Mouse (Mus musculus) CH12.LX (cell line): ENCODE data around the gene Cd247. TPM values are rescaled to one million over a fixed set of nuclear protein-coding genes. Genes with fewer than 3 reads are reported as not detected.
"Not testable (repeated sequence)": the region's sequence is repeated elsewhere in the genome, so short reads cannot be mapped to it uniquely, and the experiment has no call there.

Experiments
- DNase-seq: peaks from one replicate; pipeline ENCODE4 v3.0.0-alpha.2; 2013; ENCODE audit errors: extremely low read depth
- H3K27ac ChIP-seq: 2 replicates; pipeline ENCODE4 v1.5.1; 2012; ENCODE audit warnings: low read depth, mild to moderate bottlenecking, control low read depth, moderate library complexity; ENCODE audit not compliant: insufficient read depth
- H3K27me3 ChIP-seq: replicated peaks from 2 replicates; pipeline ENCODE3; 2012; ENCODE audit warnings: inconsistent platforms
- H3K36me3 ChIP-seq, 2 experiments: replicated peaks in 1 of 2; 2 replicates each; pipeline versions ENCODE3 to v1.6.1; 2012; ENCODE audit warnings: inconsistent platforms in 1 of 2, low read length in 1 of 2, mild to moderate bottlenecking in 1 of 2, mixed read lengths in 1 of 2, moderate library complexity in 1 of 2; ENCODE audit not compliant: control insufficient read depth in 1 of 2, insufficient read depth in 1 of 2
- H3K4me1 ChIP-seq, 2 experiments: 2 replicates each; pipeline ENCODE4 v1.6.1; 2012; ENCODE audit warnings: inconsistent platforms in 1 of 2, moderate library complexity in 1 of 2; ENCODE audit not compliant: insufficient read depth in 2 of 2, control insufficient read depth in 1 of 2
- H3K4me2 ChIP-seq: 2 replicates; pipeline ENCODE4 v1.6.1; 2012; ENCODE audit warnings: low read depth, mild to moderate bottlenecking, control low read depth; ENCODE audit not compliant: poor library complexity, insufficient read depth, severe bottlenecking
- H3K4me3 ChIP-seq, 3 experiments: fragments of 150-350 bp in 1 of 3; sonication (generic) in 1 of 3; replicated peaks in 1 of 3; 2 replicates each; pipeline versions ENCODE3 to v1.5.1; 2011 to 2012; ENCODE audit warnings: low read depth in 2 of 3, low read length in 2 of 3, mild to moderate bottlenecking in 2 of 3, moderate library complexity in 2 of 3, control low read depth in 1 of 3, improper control_type of control experiment in 1 of 3, inconsistent platforms in 1 of 3, mixed read lengths in 1 of 3; ENCODE audit not compliant: poor library complexity in 1 of 3
- H3K79me2 ChIP-seq: replicated peaks from 2 replicates; pipeline ENCODE4 v1.6.1; 2012; ENCODE audit warnings: mild to moderate bottlenecking, moderate library complexity; ENCODE audit not compliant: control insufficient read depth, poor library complexity, insufficient read depth, severe bottlenecking; ENCODE audit errors: extremely low read depth
- H3K9ac ChIP-seq: 2 replicates; pipeline ENCODE4 v1.6.1; 2012; ENCODE audit warnings: low read depth, mild to moderate bottlenecking, control low read depth, moderate library complexity; ENCODE audit not compliant: insufficient read depth
- H3K9me3 ChIP-seq: replicated peaks from 2 replicates; pipeline ENCODE3; 2012; ENCODE audit warnings: low read length, inconsistent platforms, mixed read lengths
- CHD2 ChIP-seq: IDR thresholded peaks from 2 replicates; pipeline ENCODE4 v1.6.1; 2011; ENCODE audit warnings: low read length, improper control_type of control experiment
- CTCF ChIP-seq, 2 experiments: IDR thresholded peaks in 1 of 2; conservative IDR thresholded peaks in 1 of 2; 2 replicates each; pipeline ENCODE4 v1.5.1; 2011 to 2012; ENCODE audit warnings: low read depth in 2 of 2, low read length in 2 of 2, improper control_type of control experiment in 1 of 2, inconsistent platforms in 1 of 2, mild to moderate bottlenecking in 1 of 2, moderate library complexity in 1 of 2
- E2F4 ChIP-seq: IDR thresholded peaks from 2 replicates; pipeline ENCODE4 v1.6.1; 2011; ENCODE audit warnings: low read depth, low read length, improper control_type of control experiment; ENCODE audit not compliant: insufficient replicate concordance
- HCFC1 ChIP-seq: IDR thresholded peaks from 2 replicates; pipeline ENCODE4 v1.6.1; 2012; ENCODE audit warnings: low read depth, mild to moderate bottlenecking, inconsistent platforms, low read length, improper control_type of control experiment
- JUN ChIP-seq: IDR thresholded peaks from 2 replicates; pipeline ENCODE4 v1.6.1; 2011; ENCODE audit warnings: low read depth, mild to moderate bottlenecking, low read length, improper control_type of control experiment, moderate library complexity; ENCODE audit not compliant: insufficient read depth
- MAX ChIP-seq: IDR thresholded peaks from 2 replicates; pipeline ENCODE4 v1.6.1; 2011; ENCODE audit warnings: low read length, improper control_type of control experiment
- MAZ ChIP-seq: IDR thresholded peaks from 2 replicates; pipeline ENCODE4 v1.6.1; 2012; ENCODE audit warnings: low read depth, mild to moderate bottlenecking, inconsistent platforms, low read length, improper control_type of control experiment, moderate library complexity
- MYC ChIP-seq: IDR thresholded peaks from 2 replicates; pipeline ENCODE4 v1.6.1; 2011; ENCODE audit warnings: low read depth, mild to moderate bottlenecking, improper control_type of control experiment, low read length
- POLR2AphosphoS2 ChIP-seq: IDR thresholded peaks from 2 replicates; pipeline ENCODE4 v1.6.1; 2011; ENCODE audit warnings: low read depth, low read length, improper control_type of control experiment
- SMC3 ChIP-seq: IDR thresholded peaks from 2 replicates; pipeline ENCODE4 v1.6.1; 2011; ENCODE audit warnings: low read depth, low read length, improper control_type of control experiment
- TBP ChIP-seq: conservative IDR thresholded peaks from 2 replicates; pipeline ENCODE4 v1.6.1; 2011; ENCODE audit warnings: low read depth, low read length, improper control_type of control experiment
- TCF12 ChIP-seq: IDR thresholded peaks from 2 replicates; pipeline ENCODE4 v1.6.1; 2014; ENCODE audit warnings: low read depth, mild to moderate bottlenecking, inconsistent platforms, low read length, improper control_type of control experiment
- dilution Hi-C: fragments of 300-500 bp; cut with MboI; formaldehyde crosslinking; loops from 2 replicates; pipeline ENCODE4 v1.14.3; 2020; ENCODE audit warnings: low sequenced_read_pairs; ENCODE audit not compliant: extremely low pct_unique_long_range_greater_than_20kb, extremely low pct_ligation_motif_present
- in situ Hi-C: fragments of 300-500 bp; cut with MboI; formaldehyde crosslinking; loops from 3 replicates; pipeline ENCODE4 v1.14.3; 2019; ENCODE audit warnings: low sequenced_read_pairs, low pct_ligation_motif_present, low pct_unique_long_range_greater_than_20kb, mixed read lengths
- polyA plus RNA-seq: library from polyadenylated mRNA; unstranded; fragments of >175 nt; gene quantifications from 2 replicates; pipeline ENCODE4 v1.2.1, GENCODE M21; 2012; ENCODE audit warnings: low read depth; ENCODE audit not compliant: insufficient read length
- total RNA-seq, 2 experiments: library from RNA; depleted of rRNA; stranded (reverse); fragments of 300-350 nt in 1 of 2; fragments of >200 nt in 1 of 2; gene quantifications; 2 replicates each; pipeline ENCODE4 v1.2.3; 2012 to 2014

The Cd247 gene
- total and polyA plus RNA-seq, 3 experiments, result 1.3 to 2.0 TPM; not detected in 1

GRCm38 (mm10) chr1:165761522-165762305, 26.8 kb upstream of the Cd247 start:
- Histone ChIP-seq H3K27ac (no peak overlapping the region), H3K4me2 (no peak overlapping the region), H3K36me3 (no peaks in the 10 kb centered on the region), H3K4me1 (peaks cover 5 to 34% of the 10 kb centered on the region in 2 experiments), H3K9me3 (no peaks in the 10 kb centered on the region), H3K9ac (no peak overlapping the region), H3K27me3 (no peaks in the 10 kb centered on the region), H3K79me2 (no peaks in the 10 kb centered on the region), H3K4me3 (no peak overlapping the region)
- in situ Hi-C loops, result no loop called here
- no peak for DNase-seq
- TF ChIP-seq JUN (no peak), MYC (0 out of 2 replicates have a peak, but pooled peaks have one; percentile 47), MAX (peak; percentile 27; the same call in 1 of the 2 replicates), CHD2 (no peak), CTCF (conservative IDR thresholded peaks at IDR 0.05 in 1 of 2, IDR thresholded peaks at IDR 0.05 in 1 of 2; ENCODE audit: low read depth in 2 of 2, low read length in 2 of 2) (peak in 1 of 2 experiments; percentile 31; a peak in 2 of 4 replicates), SMC3 (0 out of 2 replicates have a peak, but pooled peaks have one; percentile 9)
- dilution Hi-C loops, result no loop called here

- H3K27me3 ChIP-seq, dilution Hi-C loops, in situ Hi-C loops, H3K79me2 ChIP-seq, H3K9ac ChIP-seq, H3K4me3 ChIP-seq, H3K9me3 ChIP-seq, H3K36me3 ChIP-seq, DNase-seq, H3K27ac ChIP-seq: not testable (repeated sequence)
- peaks cover 5 to 34% of the 10 kb centered on the region in 2 experiments for H3K4me1 ChIP-seq
- H3K4me2 ChIP-seq, result 0 out of 2 replicates have a peak overlapping the region, but pooled peaks have one; percentile 37
Observed at GRCm38 (mm10) chr1:165762498-165762897, 26.0 kb upstream of the Cd247 start.

- H3K36me3 ChIP-seq, result no peaks in the 10 kb centered on the region
- peak overlapping the region; percentile 49 to 88 (median 80) for H3K4me3 ChIP-seq
- no peak overlapping the region; the same call in 1 of the 2 replicates for H3K9ac ChIP-seq
- no peak for DNase-seq
- peaks cover 5 to 34% of the 10 kb centered on the region in 2 experiments for H3K4me1 ChIP-seq
- no peaks in the 10 kb centered on the region for H3K27me3 ChIP-seq
- H3K9me3 ChIP-seq, result no peaks in the 10 kb centered on the region
- no peaks in the 10 kb centered on the region for H3K79me2 ChIP-seq
- TF ChIP-seq HCFC1 (0 out of 2 replicates have a peak, but pooled peaks have one; percentile 19), E2F4 (no peak), TBP (0 out of 2 replicates have a peak, but pooled peaks have one; percentile 62), MAX (peak; percentile 45), POLR2AphosphoS2 (no peak), MAZ (no peak), TCF12 (no peak)
- H3K4me2 ChIP-seq, result peak overlapping the region; percentile 77
- in situ Hi-C loops, result no loop called here
- no peak overlapping the region for H3K27ac ChIP-seq
- dilution Hi-C loops, result no loop called here
Observed at GRCm38 (mm10) chr1:165762914-165763634, 25.4 kb upstream of the Cd247 start.
